Mouse (Mus musculus): Measurements from ENCODE around the gene Lama1. TPM values are rescaled to one million over a fixed set of nuclear protein-coding genes. Genes with fewer than 3 reads are reported as not detected.
A peak's percentile ranks its signal among the peaks of the same experiment; 100 is the strongest.
"Not testable (repeated sequence)": the region's sequence is repeated elsewhere in the genome, so short reads cannot be mapped to it uniquely, and the experiment has no call there.

The Lama1 gene
- polyA plus RNA-seq, 1 experiment from 2014 or later, result 14.0 TPM

- no peak overlapping the region for H3K4me3 ChIP-seq
- H3K27ac ChIP-seq (replicated peaks), result no peak overlapping the region
- no peaks in the 10 kb centered on the region for H3K27me3 ChIP-seq (replicated peaks; ENCODE audit: low read depth, poor library complexity, severe bottlenecking)
- peaks cover 40% of the 10 kb centered on the region for H3K36me3 ChIP-seq (replicated peaks)
- no peak for DNase-seq (ENCODE audit: low spot score)
- H3K9me3 ChIP-seq, result no peaks in the 10 kb centered on the region
- WGBS, result 87% methylated on average over 14 of the region's 14 CpGs
- H3K4me1 ChIP-seq, result peaks cover 12% of the 10 kb centered on the region
Measured at GRCm38 (mm10) chr17:67723175-67724067, 26.4 kb downstream of the Lama1 start.

- no peak for DNase-seq (ENCODE audit: low spot score)
- Histone ChIP-seq H3K27ac (replicated peaks) (no peak overlapping the region), H3K27me3 (replicated peaks; ENCODE audit: low read depth, poor library complexity, severe bottlenecking) (no peaks in the 10 kb centered on the region), H3K9me3 (no peaks in the 10 kb centered on the region), H3K36me3 (replicated peaks) (peaks cover 36% of the 10 kb centered on the region), H3K4me1 (peaks cover 12% of the 10 kb centered on the region), H3K4me3 (no peak overlapping the region)
- 79% methylated on average over 11 of the region's 11 CpGs for WGBS
Measured at GRCm38 (mm10) chr17:67726601-67727000, 29.5 kb downstream of the Lama1 start.

GRCm38 (mm10) chr17:67728751-67729150, 31.7 kb downstream of the Lama1 start:
- 79% methylated on average over 7 of the region's 7 CpGs for WGBS
- no peaks in the 10 kb centered on the region for H3K9me3 ChIP-seq
- no peaks in the 10 kb centered on the region for H3K27me3 ChIP-seq (replicated peaks; ENCODE audit: low read depth, poor library complexity, severe bottlenecking)
- H3K36me3 ChIP-seq (replicated peaks), result peaks cover 35% of the 10 kb centered on the region
- no peak overlapping the region for H3K27ac ChIP-seq (replicated peaks)
- peaks cover 12% of the 10 kb centered on the region for H3K4me1 ChIP-seq
- H3K4me3 ChIP-seq, result no peak overlapping the region
- no peak for DNase-seq (ENCODE audit: low spot score)

- Histone ChIP-seq H3K4me1 (0 out of 2 replicates have a peak, but pooled peaks cover 3% of the 10 kb centered on the region), H3K9me3 (no peaks in the 10 kb centered on the region), H3K27ac (replicated peaks) (no peak overlapping the region), H3K4me3 (no peak overlapping the region), H3K27me3 (replicated peaks; ENCODE audit: low read depth, poor library complexity, severe bottlenecking) (no peaks in the 10 kb centered on the region), H3K36me3 (replicated peaks) (peaks cover 45% of the 10 kb centered on the region)
- WGBS, result 79% methylated on average over 3 of the region's 3 CpGs
- no peak for DNase-seq (ENCODE audit: low spot score)
Measured at GRCm38 (mm10) chr17:67731096-67731495, 34.0 kb downstream of the Lama1 start.

GRCm38 (mm10) chr17:67731964-67732363, 34.9 kb downstream of the Lama1 start:
- no peaks in the 10 kb centered on the region for H3K27me3 ChIP-seq (replicated peaks; ENCODE audit: low read depth, poor library complexity, severe bottlenecking)
- H3K4me1 ChIP-seq, result 0 out of 2 replicates have a peak, but pooled peaks cover 3% of the 10 kb centered on the region
- H3K36me3 ChIP-seq (replicated peaks), result peaks cover 41% of the 10 kb centered on the region
- H3K9me3 ChIP-seq, result no peaks in the 10 kb centered on the region
- 90% methylated on average over 11 of the region's 11 CpGs for WGBS
- no peak overlapping the region for H3K4me3 ChIP-seq
- H3K27ac ChIP-seq (replicated peaks), result no peak overlapping the region
- DNase-seq (ENCODE audit: low spot score), result no peak

GRCm38 (mm10) chr17:67733516-67733915, 36.5 kb downstream of the Lama1 start:
- Histone ChIP-seq H3K36me3 (replicated peaks) (peaks cover 46% of the 10 kb centered on the region), H3K27ac (replicated peaks) (no peak overlapping the region), H3K4me3 (no peak overlapping the region), H3K27me3 (replicated peaks; ENCODE audit: low read depth, poor library complexity, severe bottlenecking) (no peaks in the 10 kb centered on the region), H3K4me1 (0 out of 2 replicates have a peak, but pooled peaks cover 3% of the 10 kb centered on the region), H3K9me3 (no peaks in the 10 kb centered on the region)
- no peak for DNase-seq (ENCODE audit: low spot score)
- 86% methylated on average over 12 of the region's 12 CpGs for WGBS

- no peak for DNase-seq (ENCODE audit: low spot score)
- Histone ChIP-seq H3K4me1 (0 out of 2 replicates have a peak, but pooled peaks cover under 1% of the 10 kb centered on the region), H3K27ac (replicated peaks) (no peak overlapping the region), H3K4me3 (no peak overlapping the region), H3K9me3 (no peaks in the 10 kb centered on the region), H3K27me3 (replicated peaks; ENCODE audit: low read depth, poor library complexity, severe bottlenecking) (no peaks in the 10 kb centered on the region), H3K36me3 (replicated peaks) (peaks cover 50% of the 10 kb centered on the region)
- 77% methylated on average over 6 of the region's 6 CpGs for WGBS
Measured at GRCm38 (mm10) chr17:67735722-67736121, 38.7 kb downstream of the Lama1 start.

GRCm38 (mm10) chr17:67741229-67741628, 44.2 kb downstream of the Lama1 start:
- H3K4me3 ChIP-seq; DNase-seq (ENCODE audit: low spot score); H3K27ac ChIP-seq (replicated peaks); H3K27me3 ChIP-seq (replicated peaks; ENCODE audit: low read depth, poor library complexity, severe bottlenecking); H3K4me1 ChIP-seq; H3K9me3 ChIP-seq: not testable (repeated sequence)
- H3K36me3 ChIP-seq (replicated peaks), result peaks cover 62% of the 10 kb centered on the region

- no peak for DNase-seq (ENCODE audit: low spot score)
- Histone ChIP-seq H3K9me3 (no peaks in the 10 kb centered on the region), H3K4me3 (no peak overlapping the region), H3K4me1 (peaks cover 6% of the 10 kb centered on the region; the same call in 1 of the 2 replicates), H3K27ac (replicated peaks) (no peak overlapping the region), H3K27me3 (replicated peaks; ENCODE audit: low read depth, poor library complexity, severe bottlenecking) (no peaks in the 10 kb centered on the region), H3K36me3 (replicated peaks) (peaks cover 75% of the 10 kb centered on the region)
- 90% methylated on average over 9 of the region's 9 CpGs for WGBS
Measured at GRCm38 (mm10) chr17:67764167-67764871, 67.3 kb downstream of the Lama1 start.

- no peak for DNase-seq (ENCODE audit: low spot score)
- H3K4me1 ChIP-seq, result no peaks in the 10 kb centered on the region
- H3K36me3 ChIP-seq (replicated peaks), result peaks cover 93% of the 10 kb centered on the region
- no peaks in the 10 kb centered on the region for H3K27me3 ChIP-seq (replicated peaks; ENCODE audit: low read depth, poor library complexity, severe bottlenecking)
- no peak overlapping the region for H3K27ac ChIP-seq (replicated peaks)
- 84% methylated on average over 8 of the region's 8 CpGs for WGBS
- H3K9me3 ChIP-seq, result no peaks in the 10 kb centered on the region
- H3K4me3 ChIP-seq, result no peak overlapping the region
Measured at GRCm38 (mm10) chr17:67773608-67774007, 76.5 kb downstream of the Lama1 start.

GRCm38 (mm10) chr17:67776764-67777163, 79.7 kb downstream of the Lama1 start:
- H3K9me3 ChIP-seq, result no peaks in the 10 kb centered on the region
- 75% methylated on average over 9 of the region's 9 CpGs for WGBS
- H3K4me3 ChIP-seq, result no peak overlapping the region
- DNase-seq (ENCODE audit: low spot score), result peak; percentile 39
- H3K27me3 ChIP-seq (replicated peaks; ENCODE audit: low read depth, poor library complexity, severe bottlenecking), result no peaks in the 10 kb centered on the region
- H3K27ac ChIP-seq (replicated peaks), result no peak overlapping the region
- H3K4me1 ChIP-seq, result no peaks in the 10 kb centered on the region
- H3K36me3 ChIP-seq (replicated peaks), result peaks cover 94% of the 10 kb centered on the region

- no peaks in the 10 kb centered on the region for H3K4me1 ChIP-seq
- H3K9me3 ChIP-seq, result no peaks in the 10 kb centered on the region
- peak; percentile 56 for DNase-seq (ENCODE audit: low spot score)
- H3K36me3 ChIP-seq (replicated peaks), result peaks cover 93% of the 10 kb centered on the region
- 60% methylated on average over 4 of the region's 4 CpGs for WGBS
- H3K27me3 ChIP-seq (replicated peaks; ENCODE audit: low read depth, poor library complexity, severe bottlenecking), result no peaks in the 10 kb centered on the region
- H3K4me3 ChIP-seq, result no peak overlapping the region
- H3K27ac ChIP-seq (replicated peaks), result no peak overlapping the region
Measured at GRCm38 (mm10) chr17:67779812-67780211, 82.8 kb downstream of the Lama1 start.

GRCm38 (mm10) chr17:67791091-67791490, 94.0 kb downstream of the Lama1 start:
- peaks cover 87% of the 10 kb centered on the region for H3K36me3 ChIP-seq (replicated peaks)
- WGBS, result 94% methylated on average over 10 of the region's 10 CpGs
- no peak for DNase-seq (ENCODE audit: low spot score)

More at GRCm38 (mm10) chr17:67791091-67791490, 94.0 kb downstream of the Lama1 start:
- H3K27me3 ChIP-seq (replicated peaks; ENCODE audit: low read depth, poor library complexity, severe bottlenecking), result no peaks in the 10 kb centered on the region
- H3K27ac ChIP-seq (replicated peaks), result no peak overlapping the region
- no peak overlapping the region for H3K4me3 ChIP-seq
- H3K4me1 ChIP-seq, result no peaks in the 10 kb centered on the region
- no peaks in the 10 kb centered on the region for H3K9me3 ChIP-seq
